Mouse (Mus musculus) heart, postnatal 14 days (tissue): ENCODE measurements around the gene Fnbp1. TPM values are rescaled to one million over a fixed set of nuclear protein-coding genes. Genes with fewer than 3 reads are reported as not detected.
A peak's percentile ranks its signal among the peaks of the same experiment; 100 is the strongest.

Experiments used
- DNase-seq, 2 experiments: peaks; one replicate each; pipeline ENCODE4 v3.0.0; 2021 to 2022
- intact Hi-C: fragments of 180-260 bp; cut with DNase I; formaldehyde crosslinking; loops from one replicate; pipeline ENCODE4 v1.15.1; 2025
- total RNA-seq, 2 experiments: library from RNA; stranded (reverse); gene quantifications; 2 replicates each; pipeline ENCODE4 v1.2.3; 2021

Fnbp1 gene
- total RNA-seq, 2 experiments from 2014 or later = 49.5 to 51.9 TPM

DNA sequence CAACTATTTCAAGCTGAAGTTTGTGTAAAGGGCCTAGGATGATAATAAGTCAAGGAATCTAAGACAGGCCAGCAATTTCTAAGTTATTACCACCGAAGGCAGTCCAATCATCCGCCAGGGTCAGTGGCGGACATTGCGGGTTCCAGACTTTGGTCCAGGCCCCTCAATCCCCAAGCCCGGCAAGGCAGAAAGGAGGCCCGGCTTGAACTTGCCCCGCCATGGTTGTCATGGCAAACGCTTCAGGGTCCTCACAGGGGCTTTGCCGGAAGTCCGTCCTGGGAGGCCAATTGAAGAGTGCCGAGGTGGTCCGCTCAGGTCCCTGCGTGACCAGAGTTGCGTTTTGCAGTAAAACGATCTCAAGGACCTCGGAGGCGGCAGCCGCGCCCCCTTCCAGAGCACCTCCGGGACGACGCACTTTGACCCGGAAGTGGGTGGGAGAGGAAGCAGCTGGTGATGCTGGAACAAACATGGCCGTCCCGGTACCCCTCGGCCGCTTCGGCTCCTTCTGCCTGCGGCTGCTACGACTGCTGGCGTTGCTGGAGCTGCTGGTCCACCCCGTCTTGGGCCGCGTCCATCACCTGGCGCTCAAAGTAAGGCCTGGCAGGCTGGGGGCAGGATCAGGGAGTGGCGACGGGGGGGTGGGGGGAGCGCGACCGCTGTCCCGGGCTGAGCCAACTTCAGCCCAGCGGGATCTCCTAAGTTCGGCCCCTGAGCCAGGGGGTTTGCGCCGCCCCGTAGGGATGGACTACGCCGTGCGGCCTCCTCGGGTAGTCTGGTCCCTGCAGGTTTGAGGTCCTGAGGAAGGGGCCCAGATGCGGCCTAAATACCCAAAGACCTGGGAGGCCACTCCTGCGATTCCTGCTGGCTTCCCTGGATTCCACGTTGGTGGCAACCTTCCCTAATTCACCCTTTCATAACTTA lies 10.3 kb upstream of the Fnbp1 start, which contains the start of gene Gpr107:
Gpr107 (plus strand) TSS at position 425 of the 921 bp plus-strand sequence.
- DNase-seq = peak; percentile 80 to 88
- intact Hi-C loops = loop anchor here (2.0 kb wide), 1 partner anchor 127 kb away; no protein-coding TSS in a partner anchor

DNA sequence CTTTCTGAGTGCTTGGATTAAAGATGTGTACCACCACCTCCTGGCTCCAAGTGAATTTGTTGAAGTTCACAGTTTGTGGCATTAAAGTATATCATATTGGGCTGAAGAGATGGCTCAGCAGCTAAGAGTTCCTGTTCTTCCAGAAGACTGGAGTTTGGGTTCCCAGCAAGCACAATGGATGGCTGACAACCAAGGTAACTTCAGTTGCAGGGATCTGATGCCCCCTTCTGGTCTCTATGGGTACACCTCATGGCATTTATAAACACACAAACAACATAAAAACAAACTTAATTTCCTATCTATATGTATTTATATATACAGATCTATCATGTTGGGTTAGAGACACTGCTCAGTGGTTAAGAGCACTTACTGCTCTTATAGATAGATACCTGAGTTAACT lies 9.0 kb upstream of the Fnbp1 start:
- intact Hi-C loops = loop anchor here (2.0 kb wide), 1 partner anchor 126 kb away; no protein-coding TSS in a partner anchor
- DNase-seq = no peak

DNA sequence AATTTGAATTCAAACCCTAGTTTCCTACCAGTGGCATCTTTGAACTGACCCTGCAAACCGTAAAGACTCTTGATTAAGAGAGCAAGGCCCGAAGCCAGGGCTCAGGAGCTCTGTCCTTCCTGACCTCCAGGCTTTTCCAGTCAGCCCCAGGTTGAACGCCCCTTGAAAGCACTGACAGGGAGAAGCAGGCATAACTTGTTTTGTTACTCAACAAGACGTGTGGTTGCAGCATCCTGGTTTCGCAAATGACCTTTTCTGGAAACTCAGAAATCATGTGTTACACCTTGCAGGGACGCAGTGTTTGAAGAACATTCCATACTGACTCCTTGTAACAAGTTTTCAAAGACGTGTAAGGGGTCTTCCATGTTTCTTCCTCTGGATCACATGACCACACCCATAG lies 5.2 kb upstream of the Fnbp1 start:
- DNase-seq = no peak
- intact Hi-C loops = no loop called here

DNA sequence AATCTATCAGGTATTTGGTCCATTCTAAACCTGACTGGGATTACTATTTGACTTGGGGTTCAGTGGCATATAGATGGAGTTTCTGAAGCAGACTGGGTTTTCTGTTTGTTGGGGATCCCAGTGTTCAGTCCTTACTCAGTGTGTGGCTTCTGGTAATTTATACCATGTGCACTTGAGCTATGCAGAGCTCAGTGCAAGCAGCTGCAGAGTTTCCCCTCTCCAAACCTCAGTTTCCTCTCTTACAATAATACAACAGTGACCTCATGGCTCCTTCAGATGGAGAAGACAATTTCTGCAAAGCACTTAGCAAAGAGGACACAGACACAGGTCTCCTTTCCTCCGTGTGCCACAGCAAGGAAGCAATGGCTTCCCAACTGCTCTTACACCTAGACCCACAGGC lies 3.1 kb upstream of the Fnbp1 start:
- intact Hi-C loops = loop anchor here (5.0 kb wide), 2 partner anchors 43 to 58 kb away; no protein-coding TSS in a partner anchor

DNA sequence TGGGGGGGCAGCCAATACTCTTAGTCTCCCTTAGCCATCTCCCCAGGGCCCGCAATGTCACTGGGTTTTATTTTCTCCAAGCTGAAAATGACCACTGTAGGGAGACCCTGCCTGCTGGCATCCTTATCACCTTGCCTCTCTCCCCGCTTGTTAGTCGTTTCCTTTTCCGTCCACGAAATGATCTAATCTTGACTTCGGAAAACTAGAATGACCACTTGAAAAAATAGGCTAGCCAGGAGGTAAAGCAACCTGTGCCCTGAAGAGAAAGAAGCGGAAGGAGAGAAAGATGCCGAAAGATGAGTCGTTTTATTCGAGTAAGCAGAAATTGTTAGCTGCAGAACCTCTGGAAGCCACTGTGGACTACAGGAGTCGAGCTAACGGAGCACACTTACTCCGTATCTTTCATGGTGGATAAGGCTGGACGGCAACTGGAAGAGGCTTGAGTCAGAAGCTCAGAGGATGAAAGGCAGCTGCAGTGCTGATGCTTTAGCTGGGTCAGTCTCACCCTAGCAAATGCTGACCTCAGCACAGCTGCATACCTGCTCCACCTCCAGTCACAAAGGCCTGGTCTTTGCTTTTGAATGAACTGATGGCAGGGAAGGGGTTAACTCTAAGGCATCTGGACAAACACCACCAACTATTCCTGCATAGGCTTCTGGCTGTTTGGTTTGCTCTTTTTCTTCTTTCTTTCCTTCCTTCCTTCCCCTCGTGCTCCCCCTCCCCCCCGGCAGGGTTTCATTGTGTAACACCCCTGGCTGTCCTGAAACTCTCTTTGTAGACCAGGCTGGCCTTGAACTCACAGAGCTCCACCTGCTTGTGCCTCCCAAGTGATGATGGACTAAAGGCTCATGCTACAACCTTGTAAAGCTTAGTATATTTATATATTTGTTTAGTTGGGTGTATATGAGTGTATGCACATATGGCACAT lies 2.2 kb upstream of the Fnbp1 start:
- no peak for DNase-seq
- intact Hi-C loops = loop anchor here (5.0 kb wide), 2 partner anchors 42 to 57 kb away; no protein-coding TSS in a partner anchor

More for the DNA sequence above, 3.1 kb upstream of the Fnbp1 start:
- no peak for DNase-seq

DNA sequence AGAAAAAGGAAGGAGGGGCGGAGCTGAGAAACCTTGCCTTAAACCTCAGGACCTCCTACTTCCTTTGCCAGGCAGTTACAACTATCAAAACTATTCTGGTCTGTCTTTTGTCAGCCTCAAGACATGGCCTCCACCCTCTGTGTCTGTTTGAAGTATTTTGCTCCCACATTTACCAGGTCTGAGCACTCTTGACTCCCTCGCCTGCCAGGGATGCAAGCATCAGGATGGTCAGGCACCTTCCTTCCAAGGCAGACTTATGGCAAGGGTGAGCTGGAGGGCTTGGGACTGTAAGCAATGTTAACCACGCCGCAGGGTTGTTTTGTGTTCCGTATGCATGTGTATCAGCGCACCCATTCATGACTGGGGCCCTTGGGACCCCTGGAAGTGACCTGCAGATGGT lies 1.5 kb upstream of the Fnbp1 start:
- DNase-seq = no peak
- intact Hi-C loops = loop anchor here (5.0 kb wide), 2 partner anchors 41 to 56 kb away; no protein-coding TSS in a partner anchor

DNA sequence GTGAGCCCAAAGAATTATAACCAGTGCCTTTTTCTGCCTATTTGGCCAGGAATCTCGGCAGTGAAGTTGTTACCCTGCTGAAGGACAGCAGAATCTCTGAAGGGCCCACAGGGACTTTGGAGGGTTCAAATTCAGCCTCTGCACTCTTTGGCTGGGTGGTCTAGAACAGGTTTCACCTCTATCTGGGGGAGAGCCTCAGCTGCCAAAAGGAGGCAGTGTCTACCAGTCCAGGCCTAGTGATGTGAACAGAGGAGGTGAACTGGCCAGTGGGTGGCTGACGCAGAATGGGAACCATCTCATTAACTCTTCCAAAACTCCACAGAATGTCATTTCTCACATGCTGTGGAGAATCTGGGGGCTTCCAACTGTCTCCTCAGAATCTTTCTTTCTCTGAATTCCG lies 697 bp upstream of the Fnbp1 start:
- DNase-seq = peak in 1 of 2 experiments; percentile 34
- intact Hi-C loops = loop anchor here (5.0 kb wide), 2 partner anchors 40 to 55 kb away; no protein-coding TSS in a partner anchor

DNA sequence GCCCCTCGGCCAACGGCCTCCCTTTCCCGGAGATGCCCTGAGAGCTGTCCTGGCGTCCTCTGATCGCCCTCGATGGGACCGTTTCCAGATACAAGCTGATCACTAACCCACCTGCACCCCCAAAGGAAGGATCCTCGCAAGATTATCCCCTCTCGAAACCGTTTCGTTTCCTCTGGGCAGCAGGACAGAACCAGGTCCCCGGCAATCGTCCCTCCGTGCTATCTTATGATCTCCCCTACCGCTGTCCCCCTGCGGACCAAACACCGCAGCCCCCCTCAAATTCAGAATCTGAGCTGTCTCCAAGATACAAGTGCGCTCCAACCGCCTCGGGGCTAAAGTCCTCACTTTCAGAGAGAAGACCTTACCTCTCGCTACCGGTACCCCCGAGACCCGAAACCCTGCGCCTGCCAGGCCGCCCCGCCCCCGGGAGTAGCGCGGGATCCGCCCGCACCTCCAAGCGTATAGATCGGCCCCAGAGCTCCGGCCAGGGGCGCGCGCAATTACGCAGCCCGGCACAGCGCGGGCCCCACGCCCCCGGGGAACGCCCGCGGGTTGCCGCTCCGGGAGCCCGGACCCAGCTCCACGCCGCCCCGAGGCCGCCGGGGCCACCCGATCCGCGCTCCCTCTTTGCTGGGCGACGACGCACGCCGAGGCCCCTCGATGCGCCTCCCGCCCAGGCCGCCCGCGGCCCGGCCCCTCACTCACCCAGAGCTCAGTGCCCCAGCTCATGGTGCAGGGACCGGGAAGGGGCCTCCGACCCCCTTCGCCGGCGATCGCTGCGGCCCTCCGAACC lies 538 bp downstream of the Fnbp1 start:
- DNase-seq = peak in 1 of 2 experiments; percentile 36
- intact Hi-C loops = loop anchor here (5.0 kb wide), 2 partner anchors 39 to 54 kb away; no protein-coding TSS in a partner anchor

DNA sequence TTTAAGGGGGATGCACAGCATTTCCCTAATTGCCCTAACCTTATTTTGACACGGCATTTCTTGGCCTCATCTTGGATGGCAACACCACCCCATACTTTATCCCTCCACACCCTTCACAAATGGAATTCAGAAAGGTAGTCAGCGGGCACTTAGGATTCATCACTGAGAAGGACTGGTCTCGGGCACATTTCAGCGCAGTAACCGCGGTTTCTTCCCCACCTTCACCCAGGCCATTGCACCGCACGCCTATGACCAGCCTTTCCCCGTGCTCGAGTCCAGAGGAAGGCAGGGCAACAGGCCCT lies 1.1 kb downstream of the Fnbp1 start:
- no peak for DNase-seq
- intact Hi-C loops = loop anchor here (5.0 kb wide), 2 partner anchors 38 to 53 kb away; no protein-coding TSS in a partner anchor

DNA sequence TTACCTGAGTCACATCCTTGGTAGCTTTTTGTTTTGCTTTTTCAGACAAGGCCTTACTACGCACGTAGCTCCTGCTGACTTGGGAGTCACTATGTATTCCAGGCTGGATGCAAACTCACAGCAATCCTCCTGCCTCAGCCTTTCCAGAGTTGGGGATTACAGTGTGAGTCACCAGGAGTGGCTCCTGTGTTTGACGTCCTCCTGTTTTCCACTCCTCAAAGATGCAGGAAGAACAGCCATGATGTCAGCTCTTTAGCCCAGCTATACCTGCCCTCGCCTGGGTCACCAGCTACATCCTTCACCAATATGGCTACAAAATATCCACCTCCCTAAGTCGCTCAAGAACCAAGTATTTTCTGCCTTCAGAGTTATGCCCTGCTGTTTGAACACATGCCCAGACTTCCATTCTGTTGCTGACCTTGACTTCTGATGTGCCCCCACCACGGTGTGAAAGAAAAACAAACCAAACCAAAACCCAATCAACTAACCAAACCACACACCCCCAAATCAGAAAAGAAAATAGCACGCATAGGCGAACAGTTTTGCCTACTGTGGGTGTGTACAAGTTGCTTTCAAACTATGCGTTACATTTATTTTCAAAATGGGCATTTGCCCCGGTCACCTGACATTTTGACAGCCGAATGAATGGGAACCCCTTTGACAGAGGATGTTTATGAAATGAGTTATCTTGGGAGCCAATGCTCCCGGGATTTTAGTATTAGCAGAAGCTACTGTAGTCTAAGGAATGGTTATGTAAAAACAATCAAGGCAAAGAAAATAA lies 1.6 kb downstream of the Fnbp1 start:
- intact Hi-C loops = loop anchor here (5.0 kb wide), 2 partner anchors 38 to 53 kb away; no protein-coding TSS in a partner anchor
- no peak for DNase-seq

DNA sequence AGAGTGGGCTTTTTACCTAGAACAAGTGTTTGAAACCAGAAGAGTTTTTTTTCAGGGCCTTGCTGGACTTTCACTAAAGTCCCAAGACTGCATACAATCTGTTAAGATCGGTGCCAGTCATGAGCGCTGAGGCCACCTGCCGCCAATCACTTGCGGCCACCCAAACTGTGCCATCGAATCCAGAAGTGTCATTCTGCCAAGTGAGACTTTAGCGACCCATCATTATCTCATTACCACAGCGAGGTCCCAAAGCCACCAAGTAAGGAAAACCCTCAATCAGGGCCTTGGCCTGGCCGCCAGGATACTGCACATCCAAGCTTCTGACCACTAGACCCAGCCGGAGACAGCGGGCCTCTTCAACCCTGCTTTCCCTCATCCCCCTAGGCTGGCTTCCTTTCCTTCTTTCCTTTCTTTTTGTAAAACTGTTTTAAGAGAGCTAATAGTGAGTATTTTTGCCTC lies 2.6 kb downstream of the Fnbp1 start:
- no peak for DNase-seq
- intact Hi-C loops = no loop called here

DNA sequence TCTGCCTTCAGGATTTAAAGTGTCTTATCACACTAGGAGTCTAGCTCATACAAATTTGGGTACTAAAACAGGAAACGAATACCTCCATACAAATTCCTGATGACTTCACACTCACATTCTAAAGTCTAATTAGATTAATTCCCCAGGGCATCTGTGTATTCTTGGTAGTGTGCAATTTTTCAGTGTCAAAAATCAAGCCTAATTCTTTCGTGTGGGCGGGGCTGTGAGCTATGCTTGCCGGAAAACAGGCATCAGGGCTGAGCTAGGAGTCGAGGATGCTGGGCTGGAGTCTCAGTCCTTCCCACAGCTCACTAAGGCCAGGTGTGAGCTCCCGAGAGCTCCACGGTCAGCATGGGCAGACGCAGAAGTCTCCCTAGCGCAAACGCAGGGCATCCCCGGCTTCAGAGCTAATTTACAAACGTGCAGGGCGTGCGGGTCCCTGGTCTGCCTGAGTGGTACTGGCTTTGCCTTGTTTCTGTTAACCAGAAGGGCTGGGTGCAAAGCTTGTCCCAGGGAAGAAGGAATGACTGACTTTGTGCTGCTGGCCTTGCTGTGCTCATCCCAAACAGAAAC lies 4.7 kb downstream of the Fnbp1 start:
- intact Hi-C loops = no loop called here
- DNase-seq = no peak

DNA sequence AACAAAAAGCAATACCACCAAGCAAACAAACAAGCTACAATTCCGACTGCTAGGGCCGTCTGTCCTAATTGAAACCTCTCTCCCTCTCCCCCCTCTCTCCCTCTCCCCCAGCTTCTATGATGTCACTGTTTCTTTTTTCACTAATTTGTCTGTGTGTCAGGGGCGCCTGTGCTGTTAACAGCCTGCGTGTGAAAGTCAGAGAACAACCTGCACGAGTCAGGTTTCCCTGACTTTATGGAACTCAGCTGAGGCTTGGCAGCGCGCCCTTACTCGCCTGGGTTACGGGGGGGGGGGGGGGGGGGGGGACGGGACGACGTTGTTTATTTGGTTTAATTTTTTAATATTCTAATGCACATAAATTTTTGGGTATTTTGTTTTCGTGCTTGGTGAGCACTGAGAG lies 5.5 kb downstream of the Fnbp1 start:
- intact Hi-C loops = no loop called here

DNA sequence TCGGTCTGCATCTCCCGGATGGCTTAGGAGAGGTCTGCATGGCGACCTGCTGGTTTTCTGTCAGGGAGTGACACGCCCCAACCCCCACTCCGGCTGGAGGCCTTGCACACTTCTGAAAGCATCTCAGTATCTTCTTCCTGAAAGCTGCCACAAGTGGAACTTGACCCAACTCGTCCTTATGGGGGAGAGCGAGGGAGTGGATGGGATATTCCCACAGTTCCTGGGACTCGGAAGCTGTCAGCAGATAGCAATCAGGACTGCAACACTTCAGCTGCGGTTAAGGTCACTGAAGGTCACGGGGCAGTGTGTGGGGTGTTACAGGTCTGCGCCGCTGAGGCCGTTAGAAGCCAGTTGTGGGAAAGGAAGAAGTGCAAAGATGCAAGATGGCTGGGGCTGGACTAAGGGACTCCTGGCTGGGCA lies 6.3 kb downstream of the Fnbp1 start:
- intact Hi-C loops = no loop called here
- no peak for DNase-seq

More for the DNA sequence above, 5.5 kb downstream of the Fnbp1 start:
- no peak for DNase-seq

DNA sequence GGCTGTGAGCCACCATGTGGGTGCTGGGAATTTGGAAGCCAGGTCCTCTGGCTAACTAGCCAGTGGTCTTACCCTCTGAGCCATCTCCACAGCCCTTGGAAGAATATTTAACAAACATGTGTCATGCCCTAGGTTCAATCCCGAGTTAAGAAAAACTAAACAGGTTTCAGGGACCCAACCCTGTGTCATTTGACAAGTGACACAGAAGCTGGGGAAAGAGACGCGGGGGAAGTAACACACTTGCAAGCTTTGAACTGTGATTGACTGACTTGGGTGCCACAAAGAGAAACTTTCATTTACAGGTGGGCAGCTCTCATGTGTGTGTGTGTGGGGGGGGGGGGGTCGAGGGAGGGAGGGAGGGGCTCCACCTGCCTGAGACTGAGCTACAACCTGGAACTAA lies 7.8 kb downstream of the Fnbp1 start:
- no peak for DNase-seq
- intact Hi-C loops = no loop called here

DNA sequence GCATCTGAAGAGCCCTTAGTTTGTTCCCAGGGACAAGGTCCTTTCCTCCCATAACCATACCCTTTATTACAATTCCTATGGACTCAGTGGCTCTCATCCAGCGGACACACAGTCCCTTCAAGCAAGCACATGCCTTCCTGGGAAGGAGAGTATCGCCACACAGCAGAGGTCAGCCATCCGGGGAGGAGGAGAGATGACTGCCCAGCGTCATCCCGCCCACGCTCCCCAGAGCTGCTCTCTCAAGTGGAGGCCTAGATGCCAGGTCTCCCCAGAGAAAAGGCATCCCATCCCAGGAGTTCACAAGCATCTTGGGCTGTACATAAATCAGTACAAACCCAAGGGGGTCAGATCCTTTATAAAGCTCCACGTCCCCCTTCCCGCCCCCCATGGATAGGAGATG lies 9.1 kb downstream of the Fnbp1 start:
- intact Hi-C loops = no loop called here
- no peak for DNase-seq

DNA sequence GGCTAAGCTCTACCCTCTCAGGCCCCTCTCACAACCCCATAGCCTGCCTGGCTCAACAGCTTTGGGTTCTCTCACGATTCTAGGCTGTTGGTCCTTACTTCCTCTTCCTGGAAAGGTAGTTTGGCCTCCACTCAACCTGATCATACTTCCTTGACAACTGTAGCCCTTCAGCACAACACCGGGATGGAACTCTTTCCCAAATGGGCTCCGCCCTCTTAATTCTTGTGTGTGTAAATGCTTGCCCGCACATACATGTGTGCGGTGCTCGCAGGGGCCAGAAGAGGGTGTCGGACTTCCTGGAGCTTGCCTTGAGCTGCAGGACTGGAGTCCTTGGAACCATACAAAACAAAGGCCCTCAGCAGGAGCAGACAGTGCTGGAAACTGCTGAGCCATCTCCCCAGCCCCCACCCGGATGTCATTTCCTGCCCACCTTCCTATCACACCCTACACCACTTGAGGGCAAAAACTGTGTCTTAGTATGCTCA lies 11.0 kb downstream of the Fnbp1 start:
- no peak for DNase-seq

DNA sequence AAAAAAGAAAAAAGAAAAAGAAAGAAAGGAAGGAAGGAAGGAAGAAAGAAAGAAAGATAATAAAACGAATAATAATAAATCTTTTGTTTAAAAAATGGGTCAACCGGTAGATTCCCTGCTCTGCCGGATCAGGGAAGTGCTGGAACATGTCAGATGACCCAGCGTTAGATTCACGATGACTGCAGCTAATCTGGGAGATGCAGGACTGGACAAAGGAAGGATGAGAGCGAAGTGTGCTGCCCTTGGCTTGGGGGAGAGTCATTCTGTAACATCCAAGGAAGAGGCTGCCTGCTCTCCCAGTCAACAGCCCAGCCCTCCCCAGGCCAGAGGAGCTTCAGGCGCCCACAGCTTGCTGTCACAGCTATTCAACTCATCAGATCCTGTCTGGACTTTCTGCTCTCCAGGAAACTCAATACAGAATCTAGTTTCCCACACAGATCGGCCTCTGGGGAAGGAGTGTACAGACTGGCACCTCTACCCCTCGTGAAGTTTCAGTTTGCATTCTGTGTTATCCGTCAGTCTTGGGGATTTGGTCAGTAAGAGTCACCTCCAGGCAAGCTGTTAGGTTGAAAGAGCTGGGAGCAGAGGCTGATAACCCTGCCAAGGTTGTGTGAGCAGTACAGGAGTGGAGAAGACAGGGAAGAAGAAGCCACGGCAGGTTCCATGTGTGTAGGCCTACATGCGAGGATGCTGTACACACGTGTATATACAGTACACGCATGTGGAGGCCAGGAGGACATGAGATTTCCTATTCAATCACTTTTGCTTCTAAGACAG lies 11.9 kb downstream of the Fnbp1 start:
- no peak for DNase-seq
- intact Hi-C loops = loop anchor here (5.0 kb wide), 1 partner anchor 43 kb away; no protein-coding TSS in a partner anchor

More for the DNA sequence above, 11.0 kb downstream of the Fnbp1 start:
- intact Hi-C loops = no loop called here
